Mouse (Mus musculus): ENCODE data around the gene Sqstm1. TPM values are rescaled to one million over a fixed set of nuclear protein-coding genes. Genes with fewer than 3 reads are reported as not detected.

The Sqstm1 gene
- polyA plus RNA-seq, 1 experiment from 2014 or later: 214 TPM

GRCm38 (mm10) chr11:50156725-50157258, 53.8 kb downstream of the Sqstm1 start:
- 93% methylated on average over 16 of the region's 16 CpGs for WGBS
- H3K4me2 ChIP-seq (replicated peaks): no peak overlapping the region

GRCm38 (mm10) chr11:50155785-50156184, 54.8 kb downstream of the Sqstm1 start:
- H3K27ac ChIP-seq: no peak overlapping the region
- peaks cover 99% of the 10 kb centered on the region for H3K36me3 ChIP-seq
- H3K27me3 ChIP-seq: no peaks in the 10 kb centered on the region
- H3K9ac ChIP-seq: no peak overlapping the region
- WGBS: 95% methylated on average over 2 of the region's 2 CpGs
- no peak for ATAC-seq (ENCODE audit: low FRiP score, low read depth)
- H3K4me2 ChIP-seq (replicated peaks): no peak overlapping the region
- no peaks in the 10 kb centered on the region for H3K4me1 ChIP-seq
- H3K4me3 ChIP-seq: no peak overlapping the region
- no peaks in the 10 kb centered on the region for H3K9me3 ChIP-seq

More at GRCm38 (mm10) chr11:50156725-50157258, 53.8 kb downstream of the Sqstm1 start:
- Histone ChIP-seq H3K9me3 (no peaks in the 10 kb centered on the region), H3K36me3 (peaks cover 99% of the 10 kb centered on the region), H3K27ac (no peak overlapping the region), H3K9ac (no peak overlapping the region), H3K4me1 (no peaks in the 10 kb centered on the region), H3K4me3 (no peak overlapping the region), H3K27me3 (no peaks in the 10 kb centered on the region)
- no peak for ATAC-seq (ENCODE audit: low FRiP score, low read depth)

GRCm38 (mm10) chr11:50154777-50155520, 55.7 kb downstream of the Sqstm1 start:
- WGBS: 87% methylated on average over 12 of the region's 12 CpGs
- Histone ChIP-seq H3K9me3 (no peaks in the 10 kb centered on the region), H3K4me1 (no peaks in the 10 kb centered on the region), H3K27ac (no peak overlapping the region; the same call in 1 of the 2 replicates), H3K27me3 (no peaks in the 10 kb centered on the region), H3K9ac (no peak overlapping the region), H3K4me2 (replicated peaks) (no peak overlapping the region), H3K36me3 (peaks cover 99% of the 10 kb centered on the region), H3K4me3 (no peak overlapping the region)
- no peak for ATAC-seq (ENCODE audit: low FRiP score, low read depth)

GRCm38 (mm10) chr11:50154166-50154565, 56.5 kb downstream of the Sqstm1 start:
- Histone ChIP-seq H3K27ac (no peak overlapping the region), H3K9ac (no peak overlapping the region), H3K9me3 (no peaks in the 10 kb centered on the region), H3K4me3 (no peak overlapping the region), H3K4me2 (replicated peaks) (no peak overlapping the region), H3K4me1 (no peaks in the 10 kb centered on the region), H3K36me3 (peaks cover 99% of the 10 kb centered on the region), H3K27me3 (no peaks in the 10 kb centered on the region)
- 71% methylated on average over 9 of the region's 9 CpGs for WGBS
- ATAC-seq (ENCODE audit: low FRiP score, low read depth): no peak

- Histone ChIP-seq H3K9me3 (no peaks in the 10 kb centered on the region), H3K27ac (no peak overlapping the region), H3K36me3 (peaks cover 98% of the 10 kb centered on the region), H3K27me3 (no peaks in the 10 kb centered on the region), H3K4me1 (no peaks in the 10 kb centered on the region), H3K4me2 (replicated peaks) (no peak overlapping the region), H3K4me3 (no peak overlapping the region), H3K9ac (no peak overlapping the region)
- no peak for ATAC-seq (ENCODE audit: low FRiP score, low read depth)
- 90% methylated on average over 3 of the region's 3 CpGs for WGBS
These were observed 59.3 kb downstream of the Sqstm1 start for GRCm38 (mm10) chr11:50151374-50151773.

- Histone ChIP-seq H3K36me3 (peaks cover 99% of the 10 kb centered on the region), H3K9me3 (no peaks in the 10 kb centered on the region), H3K4me1 (no peaks in the 10 kb centered on the region), H3K27ac (no peak overlapping the region), H3K4me3 (no peak overlapping the region), H3K27me3 (no peaks in the 10 kb centered on the region), H3K9ac (no peak overlapping the region), H3K4me2 (replicated peaks) (no peak overlapping the region)
- WGBS: 89% methylated on average over 9 of the region's 9 CpGs
- ATAC-seq (ENCODE audit: low FRiP score, low read depth): no peak
These were observed 61.0 kb downstream of the Sqstm1 start for GRCm38 (mm10) chr11:50149603-50150150.

Small RNA genes lying within 50 kb of the gene (microRNA-seq; reads per million reads assigned to microRNA genes)
- not detected for gene Mir6919

Other genes starting within 250 kb of the Sqstm1 start
- gene Rnf130, start 185.5 kb downstream of the Sqstm1 start, polyA plus RNA-seq (2015; fragmentation: Nextera tagmentation; extraction: Ambion mirVana): 85.6 and 88.8 TPM in 2 replicates
- 44.9 and 46.6 TPM in 2 replicates for gene Tbc1d9b, start 79.4 kb downstream of the Sqstm1 start, polyA plus RNA-seq (2015; fragmentation: Nextera tagmentation; extraction: Ambion mirVana)
- 18.0 and 18.7 TPM in 2 replicates for gene Mrnip, start 36.4 kb downstream of the Sqstm1 start, polyA plus RNA-seq (2015; fragmentation: Nextera tagmentation; extraction: Ambion mirVana)
- 17.1 and 20.5 TPM in 2 replicates for gene Mgat4b, start 63 bp upstream of the Sqstm1 start, polyA plus RNA-seq (2015; fragmentation: Nextera tagmentation; extraction: Ambion mirVana)
- 0.79 and 1.3 TPM in 2 replicates for gene Ltc4s, start 27.8 kb upstream of the Sqstm1 start, polyA plus RNA-seq (2015; fragmentation: Nextera tagmentation; extraction: Ambion mirVana)
- 7.5 and 8.1 TPM in 2 replicates for gene Maml1, start 81.5 kb upstream of the Sqstm1 start, polyA plus RNA-seq (2015; fragmentation: Nextera tagmentation; extraction: Ambion mirVana)
- gene Canx, start 114.8 kb upstream of the Sqstm1 start, polyA plus RNA-seq (2015; fragmentation: Nextera tagmentation; extraction: Ambion mirVana): 311 and 331 TPM in 2 replicates
- gene Cby3, start 143.6 kb upstream of the Sqstm1 start, polyA plus RNA-seq (2015; fragmentation: Nextera tagmentation; extraction: Ambion mirVana): 0.38 and 0.79 TPM in 2 replicates
- 572 and 577 TPM in 2 replicates for gene Hnrnph1, start 166.2 kb upstream of the Sqstm1 start, polyA plus RNA-seq (2015; fragmentation: Nextera tagmentation; extraction: Ambion mirVana)
- gene Rufy1, start 220.3 kb upstream of the Sqstm1 start, polyA plus RNA-seq (2015; fragmentation: Nextera tagmentation; extraction: Ambion mirVana): 22.8 and 27.9 TPM in 2 replicates